Comparison of ENCODE assay signal across 19 mouse cellular contexts in the genomic region with DNA sequence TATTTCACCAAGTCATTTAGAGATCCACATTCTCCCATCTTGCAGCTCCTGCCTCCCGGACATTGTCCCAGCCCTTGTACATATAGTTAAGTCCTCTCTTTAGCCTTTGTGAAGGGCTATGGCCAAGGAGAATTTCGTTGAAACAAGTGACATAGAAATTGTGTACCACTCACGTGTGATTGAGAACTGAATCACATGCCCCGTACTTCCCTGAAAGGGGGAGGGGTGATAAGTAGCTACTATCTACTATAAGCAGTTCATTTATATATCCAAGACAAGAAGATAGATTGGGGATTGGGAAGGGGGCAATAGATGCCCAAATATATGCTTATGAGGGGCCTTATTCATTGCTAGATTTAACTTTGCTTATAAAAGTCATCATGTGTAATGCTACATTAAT. TPM values are rescaled to one million over a fixed set of nuclear protein-coding genes. Genes with fewer than 3 reads are reported as not detected.
"Had no signal": no experiment of that assay in that cellular context is flagged by ENCODE, and none has a peak within 500 bp of the region (broad histone marks: within the 10 kb centered on the region; RNA-seq: fewer than 3 reads in every experiment).

No protein-coding gene starts in this region.

- H3K27me3 ChIP-seq: neural tube, embryonic 13.5 days; neural tube, embryonic 15.5 days; stomach, embryonic 15.5 days had no signal

- DNase-seq: retina, postnatal 1 day; right cerebral cortex, adult 18-20 months; right cerebral cortex, postnatal 14 days; right cerebral cortex, postnatal 25 days; right cerebral cortex, postnatal 4 days; spleen, adult 18-20 months; thymus, adult 18-20 months; thymus, adult 2 months; thymus, postnatal 14 days; thymus, postnatal 25 days; thymus, postnatal 36 days; thymus, postnatal 4 days had no signal

- H3K4me2 ChIP-seq: neural tube, embryonic 13.5 days; neural tube, embryonic 15.5 days; stomach, embryonic 15.5 days had no signal

- H3K9me3 ChIP-seq: neural tube, embryonic 13.5 days; neural tube, embryonic 15.5 days; stomach, embryonic 15.5 days had no signal

- H3K27ac ChIP-seq: neural tube, embryonic 13.5 days; neural tube, embryonic 15.5 days; stomach, embryonic 15.5 days; stomach, postnatal 0 days had no signal

- H3K4me3 ChIP-seq: neural tube, embryonic 13.5 days; neural tube, embryonic 15.5 days; stomach, embryonic 15.5 days had no signal

- H3K9ac ChIP-seq: neural tube, embryonic 13.5 days; neural tube, embryonic 15.5 days; stomach, embryonic 15.5 days had no signal

- H3K36me3 ChIP-seq: neural tube, embryonic 13.5 days; neural tube, embryonic 15.5 days; stomach, embryonic 15.5 days had no signal

RNA-seq across cellular contexts. Expression of gene E130114P18Rik, which starts 10.9 kb away (rescaled TPM):
- total RNA-seq: neutrophil, adult 5-6 weeks had no signal
- polyA plus RNA-seq: small intestine, adult 2 months; spleen, adult 2 months had no signal
